Mouse (Mus musculus): ENCODE data around the gene Tomt. TPM values are rescaled to one million over a fixed set of nuclear protein-coding genes. Genes with fewer than 3 reads are reported as not detected.

Tomt gene
- total RNA-seq (2023) = not detected

DNA sequence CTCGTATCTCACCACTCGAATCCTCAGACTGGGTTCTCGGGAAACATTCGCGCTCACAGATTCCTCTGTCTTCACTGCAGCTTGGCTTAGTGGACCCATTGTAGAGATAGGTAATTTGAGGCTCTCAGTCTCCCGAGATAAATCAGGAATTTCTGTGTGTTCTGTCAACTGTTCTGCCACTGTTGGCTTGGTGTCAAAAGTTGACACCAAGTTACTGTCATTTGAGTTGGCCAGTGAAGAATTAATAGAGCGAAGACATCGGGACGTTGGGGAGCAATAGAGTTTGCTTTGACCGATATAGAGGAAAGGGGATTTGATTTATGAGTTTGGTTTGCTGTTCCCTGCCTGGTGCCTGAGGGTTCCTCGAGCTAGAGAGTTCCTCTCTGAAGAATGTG, at the start of gene Tomt:
TSS of gene Tomt (minus strand) at position 73 of the 395 bp plus-strand sequence.

GRCm38 (mm10) chr7:101933751-101934240, 27.6 kb upstream of the Tomt start, which contains the start of the genes Lrrc51 and Numa1:
Gene Lrrc51 (minus strand): TSS chr7:101933895.
Gene Numa1 (plus strand): TSS chr7:101934111.

GRCm38 (mm10) chr7:101905561-101906286, 435 bp downstream of the Tomt start, which contains the start of gene Lamtor1:
Gene Lamtor1 (plus strand): TSS chr7:101905904.

DNA sequence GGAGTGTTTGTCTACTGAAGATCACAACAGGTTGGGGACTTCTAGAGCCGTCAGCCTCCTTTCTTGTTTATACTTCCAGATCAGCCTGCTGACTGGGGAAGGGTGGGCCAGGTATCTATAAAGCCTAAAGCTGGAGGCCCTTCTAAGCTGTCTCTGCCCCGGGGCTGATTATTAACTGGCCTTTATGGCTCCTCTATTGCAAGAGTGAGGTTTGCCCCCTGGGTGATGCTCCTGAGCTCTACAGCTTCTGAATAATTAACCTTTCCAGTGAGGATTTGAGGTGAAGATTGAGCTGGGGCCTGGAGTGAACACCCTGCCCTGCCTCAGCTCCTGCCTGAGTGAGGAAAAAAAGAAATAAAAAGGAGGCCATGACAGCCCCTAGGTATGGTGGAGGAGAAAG, 35.5 kb downstream of the Tomt start, which contains the start of gene Folr1:
TSS of gene Folr1 (minus strand) at position 160 of the 400 bp plus-strand sequence.

GRCm38 (mm10) chr7:101863415-101863814, 42.7 kb downstream of the Tomt start, which contains the start of gene Anapc15:
Gene Anapc15 (plus strand): TSS chr7:101863715.

GRCm38 (mm10) chr7:101857094-101857493, 49.1 kb downstream of the Tomt start, which contains the start of gene Folr2:
Gene Folr2 (minus strand): TSS chr7:101857194.

Other genes with a start within 250 kb of the Tomt start
- gene Clpb, start 242.7 kb downstream of the Tomt start, total RNA-seq (2023) = 10 to 100 TPM; 11.5 to 11.8 TPM
- gene Phox2a, start 88.0 kb downstream of the Tomt start, total RNA-seq (2023) = not detected
- gene Inppl1, start 68.1 kb downstream of the Tomt start, total RNA-seq (2023) = 10 to 100 TPM; 16.0 to 19.6 TPM
- gene Folr2, start 49.2 kb downstream of the Tomt start, total RNA-seq (2023) = 1 to 10 TPM in 1 of 2 experiments, not detected in 1; 1.6 TPM
- 10 to 100 TPM; 40.4 to 54.5 TPM for gene Anapc15, start 42.6 kb downstream of the Tomt start, total RNA-seq (2023)
- gene Folr1, start 35.6 kb downstream of the Tomt start, total RNA-seq (2023) = not detected
- 100 to 1,000 TPM; 111 to 123 TPM for gene Lamtor1, start 455 bp downstream of the Tomt start, total RNA-seq (2023)
- under 1 TPM in 1 of 2 experiments, not detected in 1; 0.71 TPM for gene Lrrc51, start 27.5 kb upstream of the Tomt start, total RNA-seq (2023)
- gene Numa1, start 27.8 kb upstream of the Tomt start, total RNA-seq (2023) = 100 to 1,000 TPM; 115 to 133 TPM
- 10 to 100 TPM; 27.4 to 36.7 TPM for gene Il18bp, start 112.3 kb upstream of the Tomt start, total RNA-seq (2023)
- 10 to 100 TPM; 16.2 to 16.8 TPM for gene Rnf121, start 159.1 kb upstream of the Tomt start, total RNA-seq (2023)
- 10 to 100 TPM; 11.4 to 13.0 TPM for gene Xndc1, start 159.2 kb upstream of the Tomt start, total RNA-seq (2023)
- 1 to 10 TPM in 1 of 2 experiments, under 1 TPM in 1; 0.11 to 1.1 TPM for gene Xntrpc, start 159.4 kb upstream of the Tomt start, total RNA-seq (2023)
- under 1 TPM in 1 of 2 experiments, not detected in 1; 0.98 TPM for gene Trpc2, start 176.8 kb upstream of the Tomt start, total RNA-seq (2023)
- not detected for gene Art1, start 195.4 kb upstream of the Tomt start, total RNA-seq (2023)
- not detected for gene Art5, start 203.1 kb upstream of the Tomt start, total RNA-seq (2023)
- gene Chrna10, start 210.5 kb upstream of the Tomt start, total RNA-seq (2023) = not detected